Mouse (Mus musculus): ENCODE measurements around the gene Gm20896. TPM values are rescaled to one million over a fixed set of nuclear protein-coding genes. Genes with fewer than 3 reads are reported as not detected.

Gm20896 gene
- not detected in 2 replicates for polyA plus RNA-seq (2015; fragmentation: Nextera tagmentation; extraction: Ambion mirVana)

DNA sequence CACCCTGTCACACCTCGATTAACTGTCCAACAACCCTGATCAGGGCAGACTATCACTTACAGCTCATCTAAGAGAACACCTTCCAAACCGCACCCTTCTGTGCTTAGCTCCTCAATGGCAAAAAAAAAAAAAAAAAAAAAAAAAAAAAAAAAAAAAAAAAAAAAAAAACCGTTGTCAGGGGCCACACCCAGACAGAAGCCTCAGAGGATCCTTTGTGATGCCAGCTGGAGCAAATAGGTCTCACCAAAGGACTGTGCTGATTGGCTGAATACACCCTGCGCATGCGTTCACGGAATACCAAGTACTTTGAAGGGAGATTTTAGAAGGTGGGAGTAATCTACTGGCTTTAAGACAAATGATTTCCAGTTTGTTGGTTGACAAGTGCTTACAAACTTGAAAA lies at the start of gene Gm20896:
TSS of gene Gm20896 (minus strand) at position 101 of the 400 bp plus-strand sequence.

